In the genomic region with DNA sequence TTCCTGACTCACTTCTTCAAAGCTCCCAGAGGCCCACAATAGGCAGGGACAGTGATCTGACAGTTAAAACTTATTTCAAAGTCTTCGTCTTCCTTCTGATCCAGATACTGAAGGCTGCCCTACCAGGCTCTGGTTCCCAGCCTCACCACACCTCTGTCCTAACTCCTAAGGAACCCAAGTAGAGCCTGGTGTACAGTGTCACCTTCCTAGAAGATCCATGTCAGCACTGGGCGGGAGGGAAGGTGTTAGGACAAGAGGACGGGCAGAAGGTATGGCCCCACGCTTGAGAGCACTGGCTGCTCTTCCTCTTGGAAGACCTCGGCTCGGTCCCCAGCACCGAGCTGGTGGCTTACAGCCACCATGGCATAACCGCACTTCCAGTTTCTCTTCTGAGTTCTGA, we compare ENCODE assay signal across 19 mouse cellular contexts. TPM values are rescaled to one million over a fixed set of nuclear protein-coding genes. Genes with fewer than 3 reads are reported as not detected.
"Had no signal": no experiment of that assay in that cellular context is flagged by ENCODE, and none has a peak within 500 bp of the region (broad histone marks: within the 10 kb centered on the region; RNA-seq: fewer than 3 reads in every experiment).

No protein-coding gene starts in this region.

- DNase-seq: lung, adult 18-20 months; lung, embryonic 14.5 days; lung, postnatal 10 days; lung, postnatal 4 days; right cerebral cortex, postnatal 14 days; spleen, adult 18-20 months; thymus, adult 18-20 months; thymus, postnatal 14 days; thymus, postnatal 36 days had no signal

- H3K27ac ChIP-seq: midbrain, embryonic 10.5 days; midbrain, embryonic 12.5 days; midbrain, embryonic 15.5 days; neural tube, embryonic 12.5 days had no signal

- H3K4me2 ChIP-seq: lung, embryonic 14.5 days; midbrain, embryonic 12.5 days; midbrain, embryonic 15.5 days; neural tube, embryonic 12.5 days had no signal

- H3K4me3 ChIP-seq: midbrain, embryonic 10.5 days; midbrain, embryonic 12.5 days; midbrain, embryonic 15.5 days; neural tube, embryonic 12.5 days had no signal

- ATAC-seq: midbrain, embryonic 15.5 days had no signal

- H3K9me3 ChIP-seq: midbrain, embryonic 10.5 days; midbrain, embryonic 12.5 days; midbrain, embryonic 15.5 days had no signal

- H3K9ac ChIP-seq: lung, embryonic 14.5 days; midbrain, embryonic 12.5 days; midbrain, embryonic 15.5 days; neural tube, embryonic 12.5 days had no signal

- H3K27me3 ChIP-seq: midbrain, embryonic 12.5 days; midbrain, embryonic 15.5 days; neural tube, embryonic 12.5 days had no signal

RNA-seq across cellular contexts. Expression of a gene that starts 45.8 kb away (rescaled TPM):
- total RNA-seq: megakaryocyte, adult 5-6 weeks; megakaryocyte-erythroid progenitor cell, adult 5-6 weeks; monocyte, adult 5-6 weeks; neutrophil, adult 5-6 weeks had no signal

RNA-seq across cellular contexts. Expression of a gene that starts 50.3 kb away (rescaled TPM):
- total RNA-seq: megakaryocyte, adult 5-6 weeks; megakaryocyte-erythroid progenitor cell, adult 5-6 weeks; midbrain, postnatal 0 days; monocyte, adult 5-6 weeks; neutrophil, adult 5-6 weeks had no signal
- polyA plus RNA-seq: small intestine, adult 2 months had no signal
